Mouse (Mus musculus): ENCODE data around the gene Tjp2. TPM values are rescaled to one million over a fixed set of nuclear protein-coding genes. Genes with fewer than 3 reads are reported as not detected.

Tjp2 gene
- polyA plus RNA-seq (2012; rRNA removed) = 18.7 and 23.8 TPM in 2 replicates

GRCm38 (mm10) chr19:24224500-24225304 is at the start of gene Tjp2:
Gene Tjp2 (minus strand): TSS chr19:24225030.

Other genes with a start within 250 kb of the Tjp2 start
- gene Fam189a2, start 194.0 kb downstream of the Tjp2 start, polyA plus RNA-seq (2012; rRNA removed) = 5.9 and 7.2 TPM in 2 replicates
- 18.9 and 27.5 TPM in 2 replicates for gene Fxn, start 55.6 kb upstream of the Tjp2 start, polyA plus RNA-seq (2012; rRNA removed)

All from central nervous system, embryonic 11.5 days (tissue).